Mouse (Mus musculus): Measurements from ENCODE around the gene Ralgps2.
A peak's percentile ranks its signal among the peaks of the same experiment; 100 is the strongest.

- TF ChIP-seq CTCF (IDR thresholded peaks at IDR 0.05; ENCODE audit: low read depth) (peak; percentile 49), EP300 (optimal IDR thresholded peaks at IDR 0.05) (no peak)
These were observed 47.9 kb downstream of the Ralgps2 start for GRCm38 (mm10) chr1:156891561-156891960.
